Mouse (Mus musculus) lung, adult 2 months (tissue): ENCODE results near the gene Mfsd4b5.

ENCODE experiments used
- CTCF ChIP-seq: fragments of 200-500 bp; IDR thresholded peaks from 2 replicates; pipeline ENCODE4 v1.5.1; 2011; ENCODE audit warnings: mild to moderate bottlenecking, low read length, control low read depth; ENCODE audit not compliant: insufficient read depth
- POLR2A ChIP-seq: fragments of 200-500 bp; IDR thresholded peaks from 2 replicates; pipeline ENCODE4 v1.6.1; 2011; ENCODE audit warnings: low read depth, mild to moderate bottlenecking, control low read depth, low read length, borderline replicate concordance; ENCODE audit errors: extremely low read depth

DNA sequence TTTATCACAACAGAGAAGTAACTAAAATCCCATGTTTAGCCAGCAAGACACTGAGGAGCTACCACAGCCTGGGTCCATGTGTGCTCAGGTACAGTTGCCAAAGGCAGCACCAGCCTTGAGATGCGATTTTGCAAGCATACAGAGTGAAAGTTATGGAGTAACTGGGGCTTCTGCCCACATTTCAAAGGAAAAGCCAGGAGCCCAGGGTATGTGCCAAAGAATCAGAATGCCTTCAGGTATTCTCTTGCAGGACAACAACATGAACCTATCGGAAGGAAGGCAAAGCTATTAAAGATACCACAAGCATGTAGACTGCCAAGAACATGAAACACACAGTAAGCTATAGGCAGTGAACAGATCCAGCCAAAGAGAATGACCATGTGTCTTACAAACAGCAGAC is 14.3 kb upstream of the Mfsd4b5 start:
- no peak for TF ChIP-seq CTCF
- TF ChIP-seq POLR2A, result no peak
